Mouse (Mus musculus) megakaryocyte, embryonic 14.5 days (primary cell): Measurements from ENCODE around the gene Tbck. TPM values are rescaled to one million over a fixed set of nuclear protein-coding genes. Genes with fewer than 3 reads are reported as not detected.

Source experiments
- H3K27me3 ChIP-seq: replicated peaks from 2 replicates; pipeline ENCODE3; 2012; ENCODE audit warnings: inconsistent platforms
- H3K36me3 ChIP-seq: replicated peaks from 2 replicates; pipeline ENCODE3; 2012; ENCODE audit warnings: low read length, inconsistent platforms, mixed read lengths
- H3K4me1 ChIP-seq: 2 replicates; pipeline ENCODE4 v1.6.1; 2012; ENCODE audit warnings: inconsistent platforms
- H3K4me3 ChIP-seq: replicated peaks from 2 replicates; pipeline ENCODE3; 2012; ENCODE audit warnings: moderate library complexity, mild to moderate bottlenecking, inconsistent platforms
- H3K9me3 ChIP-seq: 2 replicates; pipeline ENCODE4 v1.6.1; 2012; ENCODE audit warnings: inconsistent platforms
- FLI1 ChIP-seq: IDR thresholded peaks from 2 replicates; pipeline ENCODE4 v1.6.1; 2012; ENCODE audit warnings: low read length, inconsistent platforms, mixed read lengths
- GATA1 ChIP-seq: IDR thresholded peaks from 3 replicates; pipeline ENCODE4 v1.6.1; 2012; ENCODE audit warnings: mixed read lengths, low read length, inconsistent platforms, borderline replicate concordance
- polyA plus RNA-seq: library from polyadenylated mRNA; stranded (reverse); fragments of >175 nt; gene quantifications from 2 replicates; pipeline ENCODE4 v1.2.3, GENCODE M21; 2012; ENCODE audit warnings: low replicate concordance; ENCODE audit not compliant: insufficient read depth

Tbck gene
- 1.2 and 3.3 TPM in 2 replicates for polyA plus RNA-seq

GRCm38 (mm10) chr3:132683447-132684230 is at the start of gene Tbck:
Gene Tbck, plus strand, starts transcription at chr3:132684144.
- H3K4me3 ChIP-seq = peak within 1 kb of the TSS; percentile 96
- TF ChIP-seq GATA1 (no peak), FLI1 (peak; percentile 48; the same call in 1 of the 2 replicates)
- no peaks in the 10 kb centered on the region for H3K9me3 ChIP-seq
- H3K4me1 ChIP-seq = peaks cover 30% of the 10 kb centered on the region
- peaks cover 21% of the 10 kb centered on the region for H3K36me3 ChIP-seq
- no peaks in the 10 kb centered on the region for H3K27me3 ChIP-seq

GRCm38 (mm10) chr3:132637080-132637479 is 46.9 kb upstream of the Tbck start:
- TF ChIP-seq FLI1 = no peak
- no peak for TF ChIP-seq GATA1
- Histone ChIP-seq H3K4me3 (no peak overlapping the region), H3K4me1 (no peaks in the 10 kb centered on the region), H3K9me3 (no peaks in the 10 kb centered on the region; the same call in 1 of the 2 replicates), H3K36me3 (no peaks in the 10 kb centered on the region), H3K27me3 (no peaks in the 10 kb centered on the region)

- TF ChIP-seq FLI1 = no peak
- no peak for TF ChIP-seq GATA1
- Histone ChIP-seq H3K4me1 (no peaks in the 10 kb centered on the region), H3K27me3 (no peaks in the 10 kb centered on the region), H3K4me3 (no peak overlapping the region), H3K9me3 (no peaks in the 10 kb centered on the region), H3K36me3 (no peaks in the 10 kb centered on the region)
Observed at GRCm38 (mm10) chr3:132644071-132644470, 39.9 kb upstream of the Tbck start.

GRCm38 (mm10) chr3:132646814-132647213 is 37.1 kb upstream of the Tbck start:
- Histone ChIP-seq H3K36me3 (no peaks in the 10 kb centered on the region), H3K27me3 (no peaks in the 10 kb centered on the region), H3K4me1 (no peaks in the 10 kb centered on the region), H3K4me3 (no peak overlapping the region), H3K9me3 (no peaks in the 10 kb centered on the region)
- TF ChIP-seq FLI1 (no peak), GATA1 (no peak)

GRCm38 (mm10) chr3:132649368-132649767 is 34.6 kb upstream of the Tbck start:
- Histone ChIP-seq H3K4me3 (no peak overlapping the region), H3K4me1 (no peaks in the 10 kb centered on the region), H3K27me3 (no peaks in the 10 kb centered on the region), H3K9me3 (no peaks in the 10 kb centered on the region), H3K36me3 (no peaks in the 10 kb centered on the region)
- TF ChIP-seq GATA1 (no peak), FLI1 (no peak)

- no peaks in the 10 kb centered on the region for H3K9me3 ChIP-seq
- H3K4me3 ChIP-seq = no peak overlapping the region
- no peaks in the 10 kb centered on the region for H3K36me3 ChIP-seq
- no peaks in the 10 kb centered on the region for H3K4me1 ChIP-seq
- no peak for TF ChIP-seq FLI1
- H3K27me3 ChIP-seq = no peaks in the 10 kb centered on the region
Observed at GRCm38 (mm10) chr3:132650191-132650590, 33.8 kb upstream of the Tbck start.

- Histone ChIP-seq H3K9me3 (no peaks in the 10 kb centered on the region), H3K36me3 (no peaks in the 10 kb centered on the region), H3K4me3 (no peak overlapping the region), H3K27me3 (no peaks in the 10 kb centered on the region), H3K4me1 (no peaks in the 10 kb centered on the region)
- no peak for TF ChIP-seq GATA1
- no peak for TF ChIP-seq FLI1
Observed at GRCm38 (mm10) chr3:132651776-132652175, 32.2 kb upstream of the Tbck start.

- H3K4me3 ChIP-seq = no peak overlapping the region
- TF ChIP-seq FLI1 (no peak), GATA1 (no peak)
- no peaks in the 10 kb centered on the region for H3K27me3 ChIP-seq
- peaks cover 6% of the 10 kb centered on the region for H3K36me3 ChIP-seq
- H3K9me3 ChIP-seq = no peaks in the 10 kb centered on the region
- no peaks in the 10 kb centered on the region for H3K4me1 ChIP-seq
Observed at GRCm38 (mm10) chr3:132653959-132654358, 30.0 kb upstream of the Tbck start.

GRCm38 (mm10) chr3:132655955-132656354 is 28.0 kb upstream of the Tbck start:
- Histone ChIP-seq H3K36me3 (peaks cover 26% of the 10 kb centered on the region), H3K27me3 (no peaks in the 10 kb centered on the region), H3K4me3 (no peak overlapping the region), H3K9me3 (no peaks in the 10 kb centered on the region), H3K4me1 (no peaks in the 10 kb centered on the region)
- TF ChIP-seq FLI1 (no peak), GATA1 (no peak)

- Histone ChIP-seq H3K4me3 (no peak overlapping the region), H3K36me3 (peaks cover 48% of the 10 kb centered on the region), H3K4me1 (peaks cover 10% of the 10 kb centered on the region), H3K27me3 (no peaks in the 10 kb centered on the region), H3K9me3 (no peaks in the 10 kb centered on the region)
- TF ChIP-seq FLI1 = no peak
- no peak for TF ChIP-seq GATA1
Observed at GRCm38 (mm10) chr3:132677494-132677893, 6.5 kb upstream of the Tbck start.
